Mouse (Mus musculus) forebrain, embryonic 11.5 days (tissue): ENCODE data around the gene Fhdc1. TPM values are rescaled to one million over a fixed set of nuclear protein-coding genes. Genes with fewer than 3 reads are reported as not detected.

Source experiments
- ATAC-seq: fragments of 200-750 bp; cut with Nextera tagmentation; replicated peaks from 2 replicates; pipeline ENCODE4 v1.8.0; 2017; ENCODE audit warnings: moderate TSS enrichment; ENCODE audit not compliant: low FRiP score
- DNase-seq: peaks from one replicate; pipeline ENCODE4 v3.0.0-alpha.2; 2017; ENCODE audit warnings: low spot score
- H3K27ac ChIP-seq: fragments of 300-500 bp; sonication (generic); 2 replicates; pipeline ENCODE4 v1.5.1; 2014; ENCODE audit warnings: low read depth, low read length
- H3K27me3 ChIP-seq: fragments of 300-500 bp; sonication (generic); 2 replicates; pipeline ENCODE4 v1.6.1; 2014; ENCODE audit warnings: mild to moderate bottlenecking, low read length, mixed read lengths; ENCODE audit not compliant: control insufficient read depth, insufficient read depth
- H3K36me3 ChIP-seq: fragments of 300-500 bp; sonication (generic); 2 replicates; pipeline ENCODE4 v1.6.1; 2014; ENCODE audit warnings: mild to moderate bottlenecking, low read length, moderate library complexity, mixed read lengths; ENCODE audit not compliant: control insufficient read depth, insufficient read depth
- H3K4me1 ChIP-seq: fragments of 300-500 bp; sonication (generic); replicated peaks from 2 replicates; pipeline ENCODE4 v1.6.1; 2014; ENCODE audit warnings: low read length, mixed read lengths; ENCODE audit not compliant: control insufficient read depth, insufficient read depth
- H3K4me2 ChIP-seq: fragments of 300-500 bp; sonication (generic); 2 replicates; pipeline ENCODE4 v1.6.1; 2014; ENCODE audit warnings: low read depth, mild to moderate bottlenecking, low read length, moderate library complexity, mixed read lengths; ENCODE audit not compliant: severe bottlenecking
- H3K4me3 ChIP-seq: fragments of 300-500 bp; sonication (generic); 2 replicates; pipeline ENCODE4 v1.5.1; 2014; ENCODE audit warnings: low read depth, low read length
- H3K9ac ChIP-seq: fragments of 300-500 bp; sonication (generic); 2 replicates; pipeline ENCODE4 v1.6.1; 2014; ENCODE audit warnings: low read length
- H3K9me3 ChIP-seq: fragments of 300-500 bp; sonication (generic); 2 replicates; pipeline ENCODE4 v1.6.1; 2016; ENCODE audit warnings: low read length, mixed read lengths; ENCODE audit not compliant: control insufficient read depth
- WGBS: fragments of 180-500 bp; shearing (Covaris S2); extraction: QIAGEN DNeasy Blood & Tissue Kit; methylation state at CpG from one replicate; pipeline ENCODE4 v1.1.7; 2014; 5-methylcytosine and 5-hydroxymethylcytosine counted together
- polyA plus RNA-seq: library from polyadenylated mRNA; unstranded; fragments of >200 nt; fragmentation: Nextera tagmentation; extraction: Ambion mirVana; gene quantifications from 2 replicates; pipeline ENCODE4 v1.2.1, GENCODE M21; 2014

Fhdc1 gene
- polyA plus RNA-seq, 1 experiment from 2014 or later: 2.3 TPM

DNA sequence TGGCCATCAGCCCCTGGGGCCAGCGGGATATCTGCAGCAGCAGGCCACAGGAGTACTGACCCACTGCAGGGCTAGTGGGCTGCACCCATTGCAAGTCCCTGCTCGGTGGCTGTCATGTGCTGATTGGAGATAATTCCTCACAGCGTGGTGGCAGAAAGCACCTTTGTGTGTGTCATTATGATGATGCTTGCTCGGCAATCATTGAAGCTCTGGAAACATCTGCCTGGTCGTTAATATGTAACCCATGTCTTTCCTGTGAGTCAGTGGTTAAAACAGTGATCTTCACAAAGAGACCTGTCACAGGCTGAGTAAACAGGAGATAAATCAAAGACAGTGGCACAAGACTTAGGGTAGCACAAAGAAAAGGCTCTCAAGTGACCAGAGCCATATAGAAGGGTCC, 67.3 kb downstream of the Fhdc1 start:
- Histone ChIP-seq H3K9me3 (no peaks in the 10 kb centered on the region), H3K36me3 (no peaks in the 10 kb centered on the region), H3K9ac (no peak overlapping the region), H3K4me2 (no peak overlapping the region), H3K4me1 (no peaks in the 10 kb centered on the region), H3K4me3 (no peak overlapping the region), H3K27me3 (no peaks in the 10 kb centered on the region), H3K27ac (no peak overlapping the region)
- WGBS: 71% methylated on average over 5 of the region's 5 CpGs
- ATAC-seq: no peak
- no peak for DNase-seq

- H3K36me3 ChIP-seq: no peaks in the 10 kb centered on the region
- ATAC-seq (no peak), DNase-seq (no peak)
- H3K9me3 ChIP-seq: no peaks in the 10 kb centered on the region
- no peaks in the 10 kb centered on the region for H3K4me1 ChIP-seq
- 88% methylated on average over 3 of the region's 3 CpGs for WGBS
- no peak overlapping the region for H3K4me2 ChIP-seq
- no peak overlapping the region for H3K4me3 ChIP-seq
- no peak overlapping the region for H3K9ac ChIP-seq
- no peak overlapping the region for H3K27ac ChIP-seq
- no peaks in the 10 kb centered on the region for H3K27me3 ChIP-seq
Measured at GRCm38 (mm10) chr3:84409474-84409862, 70.8 kb downstream of the Fhdc1 start.

- Histone ChIP-seq H3K4me1 (0 out of 2 replicates have a peak, but pooled peaks cover 1% of the 10 kb centered on the region), H3K27me3 (no peaks in the 10 kb centered on the region), H3K9ac (no peak overlapping the region), H3K4me2 (no peak overlapping the region), H3K4me3 (no peak overlapping the region), H3K27ac (no peak overlapping the region), H3K36me3 (no peaks in the 10 kb centered on the region), H3K9me3 (no peaks in the 10 kb centered on the region)
- DNase-seq (no peak), ATAC-seq (no peak)
- 65% methylated on average over 13 of the region's 13 CpGs for WGBS
Measured at GRCm38 (mm10) chr3:84408756-84409473, 71.3 kb downstream of the Fhdc1 start.

- Histone ChIP-seq H3K36me3 (no peaks in the 10 kb centered on the region), H3K9me3 (no peaks in the 10 kb centered on the region), H3K9ac (no peak overlapping the region), H3K27me3 (no peaks in the 10 kb centered on the region), H3K4me1 (0 out of 2 replicates have a peak, but pooled peaks cover 2% of the 10 kb centered on the region), H3K27ac (no peak overlapping the region), H3K4me3 (no peak overlapping the region), H3K4me2 (no peak overlapping the region)
- ATAC-seq (no peak), DNase-seq (no peak)
- 84% methylated on average over 4 of the region's 4 CpGs for WGBS
Measured at GRCm38 (mm10) chr3:84405523-84405922, 74.7 kb downstream of the Fhdc1 start.

DNA sequence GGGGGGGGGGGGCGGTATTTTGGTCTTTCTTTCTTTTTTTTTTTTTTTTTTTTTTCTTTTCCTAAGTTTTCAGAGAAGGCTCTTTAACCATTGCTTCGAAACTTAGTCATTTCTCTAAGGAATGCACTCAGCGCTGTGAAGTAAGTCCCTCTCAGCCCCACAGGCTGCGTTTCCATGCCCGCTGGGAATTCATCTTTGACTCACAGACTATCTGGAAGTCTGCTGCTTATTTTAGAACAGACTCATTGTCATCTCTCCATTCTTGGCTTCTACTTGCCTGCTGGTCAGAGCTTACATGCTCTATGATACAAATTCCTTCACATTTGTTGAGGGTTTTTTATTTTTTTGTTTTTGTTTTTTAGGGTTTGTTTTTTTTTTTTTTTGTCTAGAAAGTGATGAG, 76.8 kb downstream of the Fhdc1 start:
- Histone ChIP-seq H3K4me1 (0 out of 2 replicates have a peak, but pooled peaks cover 2% of the 10 kb centered on the region), H3K27me3 (no peaks in the 10 kb centered on the region), H3K4me2 (no peak overlapping the region), H3K27ac (no peak overlapping the region), H3K9ac (no peak overlapping the region), H3K36me3 (no peaks in the 10 kb centered on the region), H3K4me3 (no peak overlapping the region), H3K9me3 (no peaks in the 10 kb centered on the region)
- ATAC-seq (no peak), DNase-seq (no peak)
- 37% methylated on average over 5 of the region's 5 CpGs for whole genome bisulfite sequencing

GRCm38 (mm10) chr3:84402716-84403115, 77.5 kb downstream of the Fhdc1 start:
- Histone ChIP-seq H3K4me2 (no peak overlapping the region), H3K9me3 (no peaks in the 10 kb centered on the region), H3K27me3 (no peaks in the 10 kb centered on the region), H3K27ac (no peak overlapping the region), H3K4me1 (0 out of 2 replicates have a peak, but pooled peaks cover 2% of the 10 kb centered on the region), H3K4me3 (no peak overlapping the region), H3K36me3 (no peaks in the 10 kb centered on the region), H3K9ac (no peak overlapping the region)
- WGBS: 13% methylated on average over 2 of the region's 2 CpGs
- DNase-seq (no peak), ATAC-seq (peak; percentile 77; the same call in 1 of the 2 replicates)

- Histone ChIP-seq H3K27me3 (no peaks in the 10 kb centered on the region), H3K27ac (no peak overlapping the region), H3K9ac (no peak overlapping the region), H3K4me2 (no peak overlapping the region), H3K4me1 (no peaks in the 10 kb centered on the region), H3K9me3 (no peaks in the 10 kb centered on the region), H3K36me3 (no peaks in the 10 kb centered on the region), H3K4me3 (no peak overlapping the region)
- ATAC-seq: no peak
- 72% methylated on average over 4 of the region's 4 CpGs for WGBS
- no peak for DNase-seq
Measured at GRCm38 (mm10) chr3:84397976-84398375, 82.3 kb downstream of the Fhdc1 start.

GRCm38 (mm10) chr3:84396240-84396639, 84.0 kb downstream of the Fhdc1 start:
- H3K27me3 ChIP-seq: no peaks in the 10 kb centered on the region
- H3K36me3 ChIP-seq: no peaks in the 10 kb centered on the region
- no peak overlapping the region for H3K27ac ChIP-seq
- no peaks in the 10 kb centered on the region for H3K9me3 ChIP-seq
- H3K4me2 ChIP-seq: no peak overlapping the region
- DNase-seq (no peak), ATAC-seq (no peak)
- no peak overlapping the region for H3K9ac ChIP-seq
- WGBS: 91% methylated on average over 2 of the region's 2 CpGs
- H3K4me3 ChIP-seq: no peak overlapping the region
- H3K4me1 ChIP-seq: no peaks in the 10 kb centered on the region

- Histone ChIP-seq H3K4me1 (no peaks in the 10 kb centered on the region), H3K9me3 (no peaks in the 10 kb centered on the region), H3K27ac (no peak overlapping the region), H3K27me3 (no peaks in the 10 kb centered on the region), H3K9ac (no peak overlapping the region), H3K4me2 (no peak overlapping the region), H3K36me3 (no peaks in the 10 kb centered on the region), H3K4me3 (no peak overlapping the region)
- no peak for DNase-seq
- no peak for ATAC-seq
Measured at GRCm38 (mm10) chr3:84395840-84396239, 84.4 kb downstream of the Fhdc1 start.
